Mouse (Mus musculus): ENCODE measurements at regions not wholly inside any gene's neighbourhood (a gene's known extent, or its start where the extent isn't known, plus 50 kb on each side); places are given as distances from the start of the nearest gene placed in this dataset.

DNA sequence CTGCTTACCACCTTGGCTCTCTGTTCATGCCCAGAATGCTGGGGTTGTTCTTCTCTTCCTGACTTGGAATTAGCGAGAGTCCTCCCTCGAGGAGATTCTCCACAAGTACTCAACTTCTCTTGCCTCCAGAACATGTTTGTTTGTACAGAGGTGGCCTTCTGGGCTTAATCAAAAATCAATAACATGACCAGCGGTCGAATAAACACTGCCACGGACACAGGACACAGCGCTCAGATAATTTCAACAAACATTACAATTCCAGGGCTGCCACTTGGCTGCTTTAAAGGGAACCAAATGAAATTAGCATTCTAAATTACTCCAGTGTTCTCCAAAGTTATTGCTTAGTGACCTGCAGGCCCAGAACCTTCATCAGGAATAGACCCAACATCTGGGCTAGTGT is 249.9 kb downstream of the Setd4 start:
- TF ChIP-seq CTCF (IDR thresholded peaks at IDR 0.05; ENCODE audit: borderline replicate concordance, insufficient read depth, low read length) (no peak), POLR2A (IDR thresholded peaks at IDR 0.05; ENCODE audit: low read depth, low read length) (no peak)

Data from embryonic fibroblast, embryonic 13.5 days (primary cell).